Mouse (Mus musculus): ENCODE measurements at regions not wholly inside any gene's neighbourhood (a gene's known extent, or its start where the extent isn't known, plus 50 kb on each side); places are given as distances from the start of the nearest gene placed in this dataset.

DNA sequence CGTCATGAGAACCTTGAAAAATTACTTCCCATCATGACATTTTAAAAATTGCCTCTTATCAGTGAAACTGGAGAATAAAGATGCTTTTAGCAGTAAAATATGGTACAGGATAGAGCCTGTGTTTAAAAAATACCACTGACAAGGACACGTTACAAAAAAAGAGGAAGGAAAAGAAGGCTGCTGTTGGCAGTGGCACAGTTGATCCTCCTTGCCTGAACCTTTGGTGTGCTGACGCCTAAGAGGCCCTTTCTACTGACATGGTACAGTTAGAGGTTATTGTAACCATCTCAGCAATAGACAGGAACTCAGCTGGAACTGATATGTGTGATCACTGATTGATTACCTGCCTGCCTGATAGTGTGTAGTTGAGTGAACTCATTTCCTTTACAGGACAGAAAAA, 75.3 kb upstream of the Tbca start:
- no peak for DNase-seq
- Histone ChIP-seq H3K36me3 (replicated peaks; ENCODE audit: insufficient read depth, low read length) (no peaks in the 10 kb centered on the region), H3K9ac (replicated peaks) (no peak overlapping the region), H3K27me3 (ENCODE audit: insufficient read depth, low read length) (peaks cover 43% of the 10 kb centered on the region), H3K4me1 (ENCODE audit: insufficient read depth) (peaks cover 10% of the 10 kb centered on the region), H3K9me3 (ENCODE audit: low read length) (no peaks in the 10 kb centered on the region), H3K27ac (ENCODE audit: low read depth) (no peak overlapping the region), H3K4me3 (ENCODE audit: low read depth, low read length) (no peak overlapping the region), H3K4me2 (ENCODE audit: low read depth, low read length) (no peak overlapping the region)
- ATAC-seq = no peak
- TF ChIP-seq CTCF (IDR thresholded peaks at IDR 0.05; ENCODE audit: low read depth) (no peak), EP300 (IDR thresholded peaks at IDR 0.05; ENCODE audit: low read depth) (no peak)
- WGBS (ENCODE audit: insufficient replicate concordance) = 13% methylated on average over 3 of the region's 3 CpGs

DNA sequence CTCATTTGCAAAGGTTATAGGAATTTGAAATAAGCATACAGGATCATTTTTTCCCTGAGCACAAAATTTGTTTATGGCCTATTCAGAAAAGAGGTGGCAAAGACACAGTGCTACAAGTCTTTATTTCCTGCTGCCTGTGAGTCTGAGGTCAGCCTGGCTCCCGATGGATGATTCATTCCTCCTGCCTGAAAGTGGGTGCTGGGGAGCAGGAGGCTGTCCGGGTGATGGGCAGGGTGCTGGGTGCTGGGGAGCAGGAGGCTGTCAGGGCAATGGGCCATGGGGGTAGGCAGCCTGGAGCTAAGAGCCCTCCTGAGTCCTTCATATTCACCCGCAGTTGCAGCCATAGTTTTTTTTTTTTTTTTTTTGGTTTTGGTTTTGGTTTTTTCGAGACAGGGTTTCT, 67.1 kb upstream of the Tbca start:
- WGBS (ENCODE audit: insufficient replicate concordance) = 67% methylated on average over 4 of the region's 4 CpGs
- H3K4me2 ChIP-seq (ENCODE audit: low read depth, low read length) = no peak overlapping the region
- ATAC-seq = no peak
- no peaks in the 10 kb centered on the region for H3K9me3 ChIP-seq (ENCODE audit: low read length)
- H3K9ac ChIP-seq (replicated peaks) = no peak overlapping the region
- no peaks in the 10 kb centered on the region for H3K27me3 ChIP-seq (ENCODE audit: insufficient read depth, low read length)
- no peaks in the 10 kb centered on the region for H3K4me1 ChIP-seq (ENCODE audit: insufficient read depth)
- DNase-seq = no peak
- H3K36me3 ChIP-seq (replicated peaks; ENCODE audit: insufficient read depth, low read length) = no peaks in the 10 kb centered on the region
- H3K27ac ChIP-seq (ENCODE audit: low read depth) = no peak overlapping the region
- no peak overlapping the region for H3K4me3 ChIP-seq (ENCODE audit: low read depth, low read length)
- no peak for TF ChIP-seq CTCF (IDR thresholded peaks at IDR 0.05; ENCODE audit: low read depth)
- no peak for TF ChIP-seq EP300 (IDR thresholded peaks at IDR 0.05; ENCODE audit: low read depth)
